ENCODE assay signal across 8 mouse cellular contexts in genomic region chr4:111886607-111887006, GRCm38 (mm10). TPM values are rescaled to one million over a fixed set of nuclear protein-coding genes. Genes with fewer than 3 reads are reported as not detected.
DNase-seq lines count a peak whose midpoint lies in the region; ATAC-seq lines count a peak whose summit lies in the region.

No protein-coding gene starts in this region.

- no peak overlapping the region for H3K27ac ChIP-seq in hindbrain, embryonic 16.5 days (ENCODE audit: low read depth, low read length)

- peak; percentile 87 for ATAC-seq in hindbrain, embryonic 16.5 days

- H3K4me1 ChIP-seq in hindbrain, embryonic 16.5 days (ENCODE audit: control insufficient read depth, insufficient read depth, low read depth, low read length), result peaks cover 3% of the 10 kb centered on the region; the same call in 1 of the 2 replicates

- WGBS in hindbrain, embryonic 16.5 days, result 18% methylated on average over 4 of the region's 4 CpGs

- H3K27me3 ChIP-seq in hindbrain, embryonic 16.5 days (replicated peaks; ENCODE audit: control insufficient read depth, insufficient read depth, low read length), result no peaks in the 10 kb centered on the region

- no peaks in the 10 kb centered on the region for H3K9me3 ChIP-seq in hindbrain, embryonic 16.5 days (ENCODE audit: control insufficient read depth, low read length)

- no peaks in the 10 kb centered on the region for H3K36me3 ChIP-seq in hindbrain, embryonic 16.5 days (ENCODE audit: control insufficient read depth, insufficient read depth, low read length)

- no peak overlapping the region for H3K9ac ChIP-seq in hindbrain, embryonic 16.5 days (ENCODE audit: low read depth, low read length)

- peak; percentile 69 for DNase-seq in R1 (ENCODE audit: low read depth, low spot score)
- DNase-seq in cerebellum, adult 9-11 months, result peak; percentile 24
- DNase-seq in frontal cortex, postnatal 10 days (ENCODE audit: low spot score in 2 of 2), result peak; percentile 44 to 73
- peak; percentile 61 to 87 for DNase-seq in layer of hippocampus, postnatal 25 days (ENCODE audit: extremely low spot score in 1 of 2, low spot score in 1 of 2)
- peak; percentile 86 for DNase-seq in lung, postnatal 36 days
- peak; percentile 93 to 95 for DNase-seq in right cerebral cortex, adult 2 months (ENCODE audit: low spot score in 2 of 2)
- DNase-seq in yolk sac, embryonic 10.5 days (ENCODE audit: low spot score), result peak; percentile 49

- no peak overlapping the region for H3K4me2 ChIP-seq in hindbrain, embryonic 16.5 days (ENCODE audit: low read length)

- H3K4me3 ChIP-seq in hindbrain, embryonic 16.5 days (ENCODE audit: low read length), result no peak overlapping the region

RNA-seq across cellular contexts. Expression of gene Slc5a9, which starts 16.1 kb away (rescaled TPM):
- polyA plus RNA-seq in hindbrain, embryonic 16.5 days (2015; fragmentation: Nextera tagmentation; extraction: Ambion mirVana), result not detected in 2 replicates
- not detected for total RNA-seq in layer of hippocampus, postnatal 25 days (2021)

RNA-seq across cellular contexts. Expression of gene Skint8, which starts 32.6 kb away (rescaled TPM):
- not detected in 2 replicates for polyA plus RNA-seq in hindbrain, embryonic 16.5 days (2015; fragmentation: Nextera tagmentation; extraction: Ambion mirVana)
- total RNA-seq in layer of hippocampus, postnatal 25 days (2021), result not detected

Comparison
In these comparisons a context has a peak if more than half of its experiments do, and no peak if none do; other contexts are left out.
1. DNase-seq: peak in every context shown above with its lines; median percentile 94 in right cerebral cortex, adult 2 months; 86 in lung, postnatal 36 days; 74 in layer of hippocampus, postnatal 25 days; 69 in R1; 58 in frontal cortex, postnatal 10 days; 49 in yolk sac, embryonic 10.5 days; 24 in cerebellum, adult 9-11 months.